Mouse (Mus musculus) megakaryocyte, embryonic 14.5 days (primary cell): Measurements from ENCODE around the gene Btbd3.

ENCODE experiments used
- FLI1 ChIP-seq: IDR thresholded peaks from 2 replicates; pipeline ENCODE4 v1.6.1; 2012; ENCODE audit warnings: low read length, inconsistent platforms, mixed read lengths
- GATA1 ChIP-seq: IDR thresholded peaks from 3 replicates; pipeline ENCODE4 v1.6.1; 2012; ENCODE audit warnings: mixed read lengths, low read length, inconsistent platforms, borderline replicate concordance

- no peak for TF ChIP-seq GATA1
- no peak for TF ChIP-seq FLI1
Observed at GRCm38 (mm10) chr2:138539655-138540054, 283.3 kb downstream of the Btbd3 start.
